Mouse (Mus musculus) CH12.LX (cell line): ENCODE data around the gene Cd59a.
A peak's percentile ranks its signal among the peaks of the same experiment; 100 is the strongest.

Source experiments
- CTCF ChIP-seq, 2 experiments: IDR thresholded peaks in 1 of 2; conservative IDR thresholded peaks in 1 of 2; 2 replicates each; pipeline ENCODE4 v1.5.1; 2011 to 2012; ENCODE audit warnings: low read depth in 2 of 2, low read length in 2 of 2, improper control_type of control experiment in 1 of 2, inconsistent platforms in 1 of 2, mild to moderate bottlenecking in 1 of 2, moderate library complexity in 1 of 2
- ELF1 ChIP-seq: IDR thresholded peaks from 2 replicates; pipeline ENCODE4 v1.6.1; 2014; ENCODE audit warnings: low read depth, mild to moderate bottlenecking, inconsistent platforms, low read length, improper control_type of control experiment
- EP300 ChIP-seq: IDR thresholded peaks from 2 replicates; pipeline ENCODE4 v1.6.1; 2011; ENCODE audit warnings: low read length, improper control_type of control experiment
- ETS1 ChIP-seq: conservative IDR thresholded peaks from 2 replicates; pipeline ENCODE4 v1.6.1; 2012; ENCODE audit warnings: low read depth, mild to moderate bottlenecking, inconsistent platforms, low read length, improper control_type of control experiment, moderate library complexity
- HCFC1 ChIP-seq: IDR thresholded peaks from 2 replicates; pipeline ENCODE4 v1.6.1; 2012; ENCODE audit warnings: low read depth, mild to moderate bottlenecking, inconsistent platforms, low read length, improper control_type of control experiment
- JUND ChIP-seq: conservative IDR thresholded peaks from 2 replicates; pipeline ENCODE4 v1.6.1; 2011; ENCODE audit warnings: low read depth, low read length, improper control_type of control experiment
- MAX ChIP-seq: IDR thresholded peaks from 2 replicates; pipeline ENCODE4 v1.6.1; 2011; ENCODE audit warnings: low read length, improper control_type of control experiment
- MXI1 ChIP-seq: IDR thresholded peaks from 2 replicates; pipeline ENCODE4 v1.6.1; 2011; ENCODE audit warnings: mild to moderate bottlenecking, low read depth, low read length, improper control_type of control experiment
- MYC ChIP-seq: IDR thresholded peaks from 2 replicates; pipeline ENCODE4 v1.6.1; 2011; ENCODE audit warnings: low read depth, mild to moderate bottlenecking, improper control_type of control experiment, low read length
- PAX5 ChIP-seq: IDR thresholded peaks from 2 replicates; pipeline ENCODE4 v1.6.1; 2012; ENCODE audit warnings: low read length, inconsistent platforms, mixed read lengths
- POLR2A ChIP-seq: IDR thresholded peaks from 2 replicates; pipeline ENCODE4 v1.6.1; 2011; ENCODE audit warnings: low read depth, mild to moderate bottlenecking, improper control_type of control experiment, low read length
- RAD21 ChIP-seq: IDR thresholded peaks from 2 replicates; pipeline ENCODE4 v1.6.1; 2011; ENCODE audit warnings: low read depth, mild to moderate bottlenecking, low read length, improper control_type of control experiment, moderate library complexity
- USF2 ChIP-seq: conservative IDR thresholded peaks from 2 replicates; pipeline ENCODE4 v1.6.1; 2011; ENCODE audit warnings: low read depth, low read length, improper control_type of control experiment

DNA sequence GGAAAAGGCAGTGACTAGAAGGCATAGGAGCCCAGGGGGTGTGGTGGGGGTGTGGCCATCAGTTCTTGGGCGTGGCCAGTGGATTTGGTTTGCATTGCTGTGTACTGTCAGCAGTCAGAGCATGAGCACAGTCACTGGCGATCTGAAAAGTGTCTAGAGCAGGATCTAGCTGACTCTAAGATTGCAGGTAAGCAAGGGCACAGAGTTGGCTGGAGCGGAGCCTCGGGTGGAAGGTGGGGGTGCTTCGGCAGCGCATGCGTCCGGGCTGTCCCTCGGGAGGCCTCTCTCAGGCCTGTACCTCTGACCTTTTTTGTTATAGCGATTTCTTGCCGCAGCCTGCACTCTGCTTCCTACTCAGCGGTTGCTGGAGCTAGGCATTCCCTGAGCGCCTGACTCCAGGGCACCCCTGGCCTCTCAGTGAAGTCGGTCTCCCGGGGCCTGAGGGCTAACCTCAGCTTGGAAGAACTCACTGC, at the start of gene Cd59a:
- no peak for TF ChIP-seq CTCF (conservative IDR thresholded peaks at IDR 0.05 in 1 of 2, IDR thresholded peaks at IDR 0.05 in 1 of 2; ENCODE audit: low read depth in 2 of 2, low read length in 2 of 2)
- no peak for TF ChIP-seq EP300
- peak; percentile 61 for TF ChIP-seq POLR2A
- no peak for TF ChIP-seq JUND
- no peak for TF ChIP-seq MAX
- TF ChIP-seq PAX5 = no peak
- peak; percentile 63 for TF ChIP-seq MXI1
- no peak for TF ChIP-seq RAD21
- TF ChIP-seq MYC = no peak
- TF ChIP-seq USF2 = no peak
- TF ChIP-seq ELF1 = 0 out of 2 replicates have a peak, but pooled peaks have one; percentile 16
- peak; percentile 19; the same call in 1 of the 2 replicates for TF ChIP-seq HCFC1
- TF ChIP-seq ETS1 = no peak
